Mouse (Mus musculus) ES-Bruce4 (cell line): ENCODE data around the gene Yif1b. TPM values are rescaled to one million over a fixed set of nuclear protein-coding genes. Genes with fewer than 3 reads are reported as not detected.

Source experiments
- H3K27ac ChIP-seq: 2 replicates; pipeline ENCODE4 v1.5.1; 2012; ENCODE audit warnings: low read length, inconsistent platforms; ENCODE audit not compliant: insufficient read depth
- H3K27me3 ChIP-seq: 2 replicates; pipeline ENCODE4 v1.6.1; 2012; ENCODE audit warnings: mild to moderate bottlenecking, low read length, inconsistent platforms; ENCODE audit not compliant: control insufficient read depth, poor library complexity, insufficient read depth, severe bottlenecking
- H3K36me3 ChIP-seq: 2 replicates; pipeline ENCODE4 v1.6.1; 2012; ENCODE audit warnings: inconsistent platforms, mild to moderate bottlenecking, low read length, moderate library complexity; ENCODE audit not compliant: control insufficient read depth, poor library complexity, insufficient read depth, severe bottlenecking
- H3K4me1 ChIP-seq: one replicate; pipeline ENCODE4 v1.8.1; 2011; ENCODE audit warnings: low read length; ENCODE audit not compliant: control insufficient read depth, insufficient read depth
- H3K4me3 ChIP-seq: 2 replicates; pipeline ENCODE4 v1.5.1; 2011; ENCODE audit warnings: low read depth, mild to moderate bottlenecking, low read length
- H3K9ac ChIP-seq: 2 replicates; pipeline ENCODE4 v1.6.1; 2012; ENCODE audit warnings: low read depth, mild to moderate bottlenecking, inconsistent platforms; ENCODE audit not compliant: poor library complexity, severe bottlenecking
- H3K9me3 ChIP-seq: replicated peaks from 2 replicates; pipeline ENCODE4 v1.6.1; 2012; ENCODE audit warnings: mild to moderate bottlenecking, low read length, inconsistent platforms; ENCODE audit not compliant: control insufficient read depth, poor library complexity, insufficient read depth, severe bottlenecking
- CTCF ChIP-seq: IDR thresholded peaks from one replicate; pipeline ENCODE4 v1.8.1; 2011; ENCODE audit warnings: low read depth, low read length
- EP300 ChIP-seq: IDR thresholded peaks from 2 replicates; pipeline ENCODE4 v1.6.1; 2011; ENCODE audit warnings: low read depth, low read length; ENCODE audit not compliant: insufficient read depth
- POLR2A ChIP-seq: IDR thresholded peaks from one replicate; pipeline ENCODE4 v1.8.1; 2011; ENCODE audit warnings: low read length; ENCODE audit not compliant: insufficient read depth
- polyA plus RNA-seq: library from polyadenylated mRNA; stranded (reverse); fragments of >200 nt; gene quantifications from 2 replicates; pipeline ENCODE4 v1.2.4, GENCODE M21; 2011; ENCODE audit warnings: low read depth; ENCODE audit not compliant: missing spikeins, insufficient read depth, insufficient read length

Yif1b gene
- polyA plus RNA-seq, 1 experiment, result 55.2 TPM

GRCm38 (mm10) chr7:29283876-29284275 is 45.7 kb downstream of the Yif1b start:
- Histone ChIP-seq H3K9ac (no peak overlapping the region), H3K36me3 (peaks cover 4% of the 10 kb centered on the region; the same call in 1 of the 2 replicates), H3K9me3 (no peaks in the 10 kb centered on the region), H3K4me3 (no peak overlapping the region), H3K4me1 (no peaks in the 10 kb centered on the region), H3K27me3 (no peaks in the 10 kb centered on the region), H3K27ac (no peak overlapping the region)
- TF ChIP-seq POLR2A (no peak), CTCF (no peak), EP300 (no peak)

- H3K4me1 ChIP-seq, result no peaks in the 10 kb centered on the region
- no peaks in the 10 kb centered on the region for H3K27me3 ChIP-seq
- TF ChIP-seq CTCF (no peak), EP300 (no peak), POLR2A (no peak)
- no peak overlapping the region for H3K4me3 ChIP-seq
- H3K9ac ChIP-seq, result no peak overlapping the region
- H3K27ac ChIP-seq, result no peak overlapping the region
- no peaks in the 10 kb centered on the region for H3K36me3 ChIP-seq
- no peaks in the 10 kb centered on the region for H3K9me3 ChIP-seq
These were observed 46.4 kb downstream of the Yif1b start for GRCm38 (mm10) chr7:29284523-29284922.

- Histone ChIP-seq H3K36me3 (no peaks in the 10 kb centered on the region), H3K9me3 (no peaks in the 10 kb centered on the region), H3K27ac (0 out of 2 replicates have a peak overlapping the region, but pooled peaks have one; percentile 12), H3K4me3 (no peak overlapping the region), H3K27me3 (no peaks in the 10 kb centered on the region), H3K9ac (no peak overlapping the region), H3K4me1 (peaks cover 10% of the 10 kb centered on the region)
- TF ChIP-seq CTCF, result peak; percentile 30
- no peak for TF ChIP-seq POLR2A
- TF ChIP-seq EP300, result no peak
These were observed 49.4 kb downstream of the Yif1b start for GRCm38 (mm10) chr7:29287481-29287880.

- no peaks in the 10 kb centered on the region for H3K36me3 ChIP-seq
- TF ChIP-seq CTCF, result no peak
- no peak for TF ChIP-seq EP300
- TF ChIP-seq POLR2A, result no peak
- 0 out of 2 replicates have a peak overlapping the region, but pooled peaks have one; percentile 12 for H3K27ac ChIP-seq
- no peak overlapping the region for H3K9ac ChIP-seq
- H3K4me1 ChIP-seq, result peaks cover 12% of the 10 kb centered on the region
- no peaks in the 10 kb centered on the region for H3K9me3 ChIP-seq
- H3K4me3 ChIP-seq, result no peak overlapping the region
- no peaks in the 10 kb centered on the region for H3K27me3 ChIP-seq
These were observed 50.0 kb downstream of the Yif1b start for GRCm38 (mm10) chr7:29288079-29288478.

GRCm38 (mm10) chr7:29288942-29289638 is 51.0 kb downstream of the Yif1b start, which contains the start of gene Ppp1r14a:
TSS of gene Ppp1r14a (plus strand) at chr7:29289308.
- H3K27me3 ChIP-seq, result no peaks in the 10 kb centered on the region

GRCm38 (mm10) chr7:29289856-29290255 is 51.7 kb downstream of the Yif1b start:
- no peaks in the 10 kb centered on the region for H3K9me3 ChIP-seq
- H3K27ac ChIP-seq, result no peak overlapping the region
- TF ChIP-seq POLR2A (no peak), EP300 (no peak), CTCF (no peak)
- H3K4me3 ChIP-seq, result peak overlapping the region; percentile 77
- peak overlapping the region; percentile 61 for H3K9ac ChIP-seq
- H3K27me3 ChIP-seq, result no peaks in the 10 kb centered on the region
- H3K4me1 ChIP-seq, result peaks cover 17% of the 10 kb centered on the region
- H3K36me3 ChIP-seq, result no peaks in the 10 kb centered on the region

More at GRCm38 (mm10) chr7:29288942-29289638, 51.0 kb downstream of the Yif1b start, which contains the start of gene Ppp1r14a:
- H3K4me1 ChIP-seq, result peaks cover 13% of the 10 kb centered on the region
- no peak within 1 kb of the TSS for H3K27ac ChIP-seq
- peak within 1 kb of the TSS; percentile 77 for H3K4me3 ChIP-seq
- peak within 1 kb of the TSS; percentile 61 for H3K9ac ChIP-seq
- TF ChIP-seq POLR2A, result peak; percentile 36
- peak; percentile 32; the same call in 1 of the 2 replicates for TF ChIP-seq EP300
- TF ChIP-seq CTCF, result peak; percentile 81
- H3K36me3 ChIP-seq, result no peaks in the 10 kb centered on the region
- no peaks in the 10 kb centered on the region for H3K9me3 ChIP-seq
